Mouse (Mus musculus): Measurements from ENCODE around the gene Zcchc2. TPM values are rescaled to one million over a fixed set of nuclear protein-coding genes. Genes with fewer than 3 reads are reported as not detected.

Gene Zcchc2
- total RNA-seq, 2 experiments from 2014 or later, result 5.6 to 6.5 TPM

DNA sequence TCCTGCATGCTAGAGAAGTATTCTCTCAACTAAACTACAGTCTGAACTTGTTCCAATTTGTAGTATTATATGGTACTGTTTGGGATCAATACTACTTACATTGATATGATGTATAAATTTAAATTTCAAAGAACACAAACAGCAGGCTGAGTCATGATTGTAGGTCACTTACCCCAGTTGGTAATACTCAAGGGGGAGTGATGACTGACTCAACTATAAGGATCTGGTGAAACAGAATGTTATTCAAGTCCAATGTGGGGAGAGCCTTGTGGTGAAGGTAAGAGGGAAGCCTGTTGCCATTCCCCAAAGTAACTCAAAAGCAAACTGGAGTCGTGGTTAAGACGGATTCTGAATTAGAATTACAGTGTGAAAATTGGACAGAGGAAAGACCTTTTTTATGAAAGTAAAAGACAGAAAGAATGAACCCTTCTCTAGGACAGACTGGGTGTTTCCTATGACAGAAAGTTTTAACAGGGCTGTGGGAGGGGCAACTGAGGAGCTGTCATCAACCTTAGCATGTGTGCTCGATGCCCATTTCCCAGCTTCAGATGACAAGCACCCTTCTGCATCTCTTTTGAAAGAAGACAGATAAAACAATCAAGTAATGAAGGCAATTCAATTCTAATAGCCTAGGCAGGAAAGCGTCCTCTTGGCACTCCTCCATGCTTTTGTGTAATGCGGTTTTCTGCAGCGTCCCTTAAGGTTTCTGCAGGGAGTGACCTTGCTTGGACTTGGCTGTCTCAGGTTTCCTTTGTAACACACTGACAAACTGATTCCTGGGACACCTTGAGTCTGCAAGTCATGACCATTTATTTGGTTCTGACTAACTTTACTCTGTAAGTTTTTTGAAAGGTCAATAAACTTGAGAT, 7.5 kb upstream of the Zcchc2 start:
- intact Hi-C loops (cut with DNase I; ENCODE audit: low total_unique reads), result no loop called here
- DNase-seq, result peak; percentile 24

DNA sequence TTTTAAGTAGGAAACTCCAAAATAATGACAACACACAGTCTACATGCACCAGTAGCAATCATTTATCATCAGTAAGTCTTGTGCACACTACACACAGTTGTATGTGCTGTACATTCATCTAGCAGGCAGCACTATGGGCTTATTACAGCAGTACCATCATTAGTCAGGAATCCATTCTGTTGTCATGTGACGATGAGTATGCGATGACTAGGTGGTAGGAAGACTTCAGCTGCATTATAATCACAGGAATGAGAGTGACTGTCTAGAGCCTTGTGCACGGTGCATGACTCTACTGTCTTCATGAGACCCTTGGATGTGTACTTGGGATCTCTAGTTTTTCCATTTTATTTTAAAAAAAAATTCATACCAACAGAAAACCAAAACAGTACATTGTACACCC, 6.0 kb upstream of the Zcchc2 start:
- no peak for DNase-seq
- intact Hi-C loops (cut with DNase I; ENCODE audit: low total_unique reads), result no loop called here

DNA sequence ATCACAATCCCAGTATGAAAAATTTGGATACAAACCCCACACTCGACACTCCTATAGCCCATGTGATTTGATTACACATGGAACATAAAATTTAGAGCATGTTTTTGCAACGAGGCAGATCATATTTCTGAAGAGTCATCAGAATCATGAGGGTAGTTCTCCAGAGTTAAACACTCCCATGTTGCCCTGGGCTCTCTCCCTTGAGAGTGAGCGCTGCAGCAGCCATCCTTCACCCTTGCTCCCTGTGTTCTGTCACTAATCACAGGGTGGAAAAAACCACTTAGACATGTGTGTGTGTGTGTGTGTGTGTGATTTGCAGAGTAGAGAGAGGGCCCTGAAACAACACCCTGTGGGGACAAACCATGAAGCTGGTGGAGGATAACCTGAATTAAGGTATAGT, 2.0 kb upstream of the Zcchc2 start:
- intact Hi-C loops (cut with DNase I; ENCODE audit: low total_unique reads), result no loop called here
- no peak for DNase-seq

DNA sequence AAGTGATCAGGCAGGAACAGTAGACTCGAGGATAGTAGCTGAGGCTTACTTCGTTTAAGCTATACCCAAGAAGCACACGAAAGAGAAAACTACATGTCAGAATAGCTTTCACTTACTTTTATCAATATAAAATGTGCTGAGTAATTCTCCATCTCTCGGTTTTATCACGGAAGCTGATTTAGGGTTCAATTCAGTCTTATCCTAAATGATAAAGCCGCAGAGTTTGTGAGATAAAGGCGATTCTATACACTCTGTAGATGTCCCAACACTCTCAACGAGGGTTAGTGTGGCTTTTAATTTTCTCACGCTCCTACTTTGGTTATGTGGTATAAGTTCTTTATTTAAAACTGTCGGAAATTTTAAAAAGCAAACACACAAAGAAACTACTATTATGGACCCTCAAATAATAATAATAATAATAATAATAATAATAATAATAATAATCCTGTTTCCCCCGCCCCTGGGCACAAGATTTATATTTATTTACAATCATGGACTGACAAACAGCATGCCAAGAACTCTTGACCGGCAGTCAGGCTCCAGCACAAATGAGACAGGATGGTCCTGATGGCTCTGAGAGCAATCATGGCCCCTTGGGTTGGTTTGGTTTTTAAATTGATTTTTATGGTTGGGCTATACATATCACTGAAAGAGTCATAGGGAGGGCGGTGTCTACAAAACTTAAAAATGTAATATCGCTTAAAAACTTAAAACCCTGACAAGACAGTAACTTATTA, 1.1 kb upstream of the Zcchc2 start:
- intact Hi-C loops (cut with DNase I; ENCODE audit: low total_unique reads), result no loop called here
- no peak for DNase-seq

DNA sequence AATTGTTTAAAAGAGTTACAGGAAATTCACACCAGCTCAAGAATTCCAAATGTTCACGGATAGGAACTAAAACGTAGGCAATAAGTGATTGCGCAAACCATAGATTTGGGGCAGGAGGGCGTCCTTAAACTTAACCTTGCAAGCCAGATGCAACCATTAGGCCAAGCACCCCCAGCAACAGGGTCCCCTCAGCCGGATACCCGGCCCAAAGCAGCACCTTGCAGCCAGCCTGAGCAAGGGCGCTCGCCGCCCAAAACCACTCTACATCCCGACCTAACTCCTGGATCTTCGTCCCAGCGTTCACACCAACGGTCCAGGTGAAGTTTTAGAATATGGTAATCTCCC, 594 bp upstream of the Zcchc2 start:
- DNase-seq, result peak; percentile 11
- intact Hi-C loops (cut with DNase I; ENCODE audit: low total_unique reads), result no loop called here

DNA sequence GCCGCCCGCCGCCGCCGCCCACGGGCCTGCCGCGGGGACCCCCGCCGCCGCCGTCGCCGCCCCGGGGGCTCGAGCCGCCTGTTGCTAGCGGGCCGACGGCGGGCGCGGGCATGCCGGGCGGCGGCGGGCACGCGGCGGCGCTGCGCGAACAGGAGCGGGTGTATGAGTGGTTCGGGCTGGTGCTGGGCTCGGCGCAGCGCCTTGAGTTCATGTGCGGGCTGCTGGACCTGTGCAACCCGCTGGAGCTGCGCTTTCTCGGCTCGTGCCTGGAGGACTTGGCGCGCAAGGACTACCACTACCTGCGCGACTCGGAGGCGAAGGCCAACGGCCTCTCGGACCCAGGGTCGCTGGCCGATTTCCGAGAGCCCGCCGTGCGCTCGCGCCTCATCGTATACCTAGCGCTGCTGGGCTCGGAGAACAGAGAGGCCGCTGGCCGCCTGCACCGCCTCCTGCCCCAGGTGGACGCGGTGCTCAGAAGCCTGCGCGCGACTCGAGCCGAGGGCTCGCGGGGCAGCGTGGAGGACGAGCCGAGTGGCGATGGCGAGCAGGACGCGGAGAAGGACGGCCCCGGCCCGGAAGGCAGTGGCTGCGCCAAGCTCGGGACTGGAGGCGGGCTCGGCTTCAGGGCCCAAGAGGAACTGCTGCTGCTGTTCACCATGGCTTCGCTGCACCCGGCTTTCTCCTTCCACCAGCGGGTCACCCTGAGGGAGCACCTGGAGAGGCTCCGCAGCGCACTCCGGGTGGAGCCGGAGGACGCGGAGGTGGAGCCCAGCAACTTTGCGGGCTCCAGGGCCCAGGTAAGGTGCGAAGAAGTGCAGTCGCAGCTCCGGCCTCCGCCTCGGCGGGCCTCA, 930 bp downstream of the Zcchc2 start:
- intact Hi-C loops (cut with DNase I; ENCODE audit: low total_unique reads), result no loop called here
- peak; percentile 70 for DNase-seq

DNA sequence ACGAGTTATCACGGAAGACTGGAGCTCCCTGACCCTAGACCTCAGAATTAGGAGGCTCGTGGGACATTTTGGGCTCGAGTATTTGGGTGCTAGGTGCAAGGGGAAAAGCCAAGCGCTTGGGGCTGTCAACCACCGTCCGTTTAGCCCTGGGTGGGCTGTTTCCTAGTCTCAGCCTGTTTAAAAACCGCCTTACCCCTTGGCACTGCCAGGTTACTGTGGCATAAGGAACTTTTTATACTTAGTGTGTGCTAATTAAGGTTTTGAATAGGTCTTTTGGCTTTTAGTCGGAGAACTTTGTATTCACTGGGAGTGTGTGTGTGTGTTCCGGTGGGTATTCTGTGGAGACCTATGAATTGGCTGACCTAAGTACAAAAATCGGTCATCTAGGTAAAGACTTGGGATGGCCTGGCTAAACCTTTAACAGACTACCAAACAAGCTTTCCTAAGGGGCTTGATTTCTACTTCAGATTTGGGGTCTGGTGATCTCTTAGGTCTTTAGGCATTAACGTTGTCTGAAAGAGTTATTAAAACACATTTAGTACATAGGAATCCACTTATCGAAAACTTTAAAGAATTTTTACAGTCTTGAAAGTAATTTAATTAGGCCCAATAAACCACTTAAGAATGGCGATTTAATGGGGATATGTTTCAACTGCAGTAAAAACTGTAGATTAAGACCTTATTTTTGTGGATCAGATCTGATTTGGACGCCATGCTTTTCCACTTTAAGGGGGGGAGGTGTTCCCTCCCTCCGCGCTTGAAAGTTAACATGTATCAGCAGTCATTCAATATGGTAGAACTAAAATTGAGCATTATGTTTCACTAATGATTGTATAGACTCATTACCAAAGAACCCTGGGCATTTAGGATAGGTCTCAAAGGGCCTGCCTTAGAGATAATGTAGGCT, 2.0 kb downstream of the Zcchc2 start:
- intact Hi-C loops (cut with DNase I; ENCODE audit: low total_unique reads), result no loop called here

DNA sequence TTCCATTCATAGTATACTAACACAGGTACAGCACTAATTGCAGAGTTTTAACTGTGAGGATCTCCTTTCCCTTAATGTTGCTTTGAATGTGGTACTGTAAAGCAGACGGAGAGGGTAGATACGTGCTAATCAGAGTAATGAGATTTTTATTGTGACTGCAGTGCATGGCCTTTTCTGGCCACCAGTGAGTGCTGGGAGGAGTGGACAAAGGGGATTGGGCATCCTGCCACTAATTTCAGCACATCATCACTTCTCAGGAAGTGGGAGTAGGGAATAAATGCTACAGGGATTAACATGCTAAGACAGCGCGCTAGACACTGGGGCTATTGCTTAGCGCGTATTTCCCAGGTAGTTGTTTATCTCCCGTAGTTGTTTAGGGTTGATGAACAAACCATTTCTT, 3.0 kb downstream of the Zcchc2 start:
- intact Hi-C loops (cut with DNase I; ENCODE audit: low total_unique reads), result no loop called here
- peak; percentile 27 for DNase-seq

More for the DNA sequence above, 2.0 kb downstream of the Zcchc2 start:
- DNase-seq, result no peak

DNA sequence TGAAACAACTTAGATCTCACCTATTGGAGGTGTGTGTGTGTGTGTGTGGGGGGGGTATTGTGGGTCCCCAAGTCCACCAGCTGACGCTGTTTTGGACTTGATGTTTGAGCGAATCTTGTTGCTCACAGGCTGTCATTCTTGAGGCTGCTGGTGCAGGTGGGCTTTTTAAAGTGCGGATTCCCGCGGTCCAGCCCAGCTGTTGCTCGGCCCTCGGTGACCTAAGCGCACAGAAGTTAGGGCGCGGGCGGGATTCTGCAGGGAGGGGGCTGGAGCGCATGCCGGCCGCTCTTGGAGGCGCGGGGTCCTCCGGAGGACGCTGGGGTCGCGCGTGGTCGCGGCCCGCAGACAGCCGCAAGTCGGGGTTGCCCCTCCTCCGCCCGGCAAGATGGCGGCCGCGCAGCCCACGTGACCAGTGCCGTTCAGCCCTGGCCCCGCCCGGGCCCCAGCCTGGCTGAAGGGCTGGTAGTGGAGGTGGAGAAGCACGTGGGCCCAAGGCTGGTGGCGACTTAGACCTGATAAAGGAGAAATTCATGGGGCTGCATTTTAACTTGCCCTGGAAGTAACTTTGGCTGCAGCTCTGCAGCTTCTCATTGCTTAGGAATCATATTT, 3.5 kb downstream of the Zcchc2 start:
- intact Hi-C loops (cut with DNase I; ENCODE audit: low total_unique reads), result no loop called here

DNA sequence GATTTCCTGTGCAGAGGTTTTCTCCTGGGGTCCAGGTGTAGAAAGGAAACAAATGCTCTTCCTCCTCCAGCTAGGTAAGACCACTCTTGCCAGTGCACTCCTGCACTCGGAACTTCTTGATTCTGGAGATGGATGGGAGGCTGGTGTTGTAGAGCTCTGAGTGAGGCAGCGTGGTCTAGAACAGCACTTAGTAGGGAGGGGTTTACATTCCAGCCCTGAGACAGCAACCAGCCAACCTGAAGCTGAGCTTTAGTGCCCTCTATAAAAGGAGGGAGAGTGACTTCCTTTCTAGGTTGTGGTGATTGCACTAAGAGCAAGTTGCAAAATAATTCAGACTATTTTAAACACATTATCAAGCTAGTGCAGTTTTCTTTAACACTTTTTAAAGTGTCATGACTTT, 5.8 kb downstream of the Zcchc2 start:
- DNase-seq, result no peak
- intact Hi-C loops (cut with DNase I; ENCODE audit: low total_unique reads), result no loop called here

More for the DNA sequence above, 3.5 kb downstream of the Zcchc2 start:
- DNase-seq, result peak; percentile 89

DNA sequence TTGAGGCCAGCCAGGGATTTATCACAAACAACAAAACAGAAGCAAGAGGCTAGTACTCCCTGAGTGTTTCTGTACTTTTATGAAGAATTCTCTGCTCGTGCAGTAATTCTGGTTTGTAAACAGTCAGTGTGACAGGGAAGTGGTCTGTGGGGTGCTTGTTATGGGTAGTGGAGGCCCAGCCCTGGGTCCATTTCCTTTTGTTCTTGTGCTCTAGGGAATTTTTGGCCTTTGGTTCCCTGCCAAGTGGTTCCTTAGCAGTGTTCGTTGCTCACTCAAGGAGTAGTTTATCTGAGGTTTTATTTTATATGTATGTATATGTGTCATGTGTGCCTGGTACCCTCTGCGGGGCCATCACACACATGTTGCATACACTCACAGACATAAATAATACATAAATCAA, 7.1 kb downstream of the Zcchc2 start:
- no peak for DNase-seq
- intact Hi-C loops (cut with DNase I; ENCODE audit: low total_unique reads), result no loop called here

DNA sequence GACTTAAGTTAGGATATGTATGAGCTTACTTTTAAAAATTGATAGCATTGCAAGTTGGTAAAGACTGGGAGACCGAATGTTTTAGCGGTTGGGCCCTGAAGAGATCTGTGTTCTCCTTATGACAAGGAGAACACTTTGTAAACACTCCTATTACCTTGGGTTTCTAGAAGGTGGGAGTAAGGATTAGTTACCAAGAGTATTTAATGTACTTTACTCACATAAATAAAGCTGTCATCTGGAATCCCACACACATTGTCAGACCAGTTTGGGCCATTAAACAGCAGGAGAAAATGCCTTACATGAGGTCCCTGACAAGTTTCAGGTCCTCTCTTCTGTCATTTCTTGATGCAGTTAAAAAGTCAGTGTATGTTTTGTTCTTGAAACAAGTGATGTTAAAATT, 9.6 kb downstream of the Zcchc2 start:
- intact Hi-C loops (cut with DNase I; ENCODE audit: low total_unique reads), result loop anchor here (10.0 kb wide), 1 partner anchor 105 kb away; no protein-coding TSS in a partner anchor
- no peak for DNase-seq

DNA sequence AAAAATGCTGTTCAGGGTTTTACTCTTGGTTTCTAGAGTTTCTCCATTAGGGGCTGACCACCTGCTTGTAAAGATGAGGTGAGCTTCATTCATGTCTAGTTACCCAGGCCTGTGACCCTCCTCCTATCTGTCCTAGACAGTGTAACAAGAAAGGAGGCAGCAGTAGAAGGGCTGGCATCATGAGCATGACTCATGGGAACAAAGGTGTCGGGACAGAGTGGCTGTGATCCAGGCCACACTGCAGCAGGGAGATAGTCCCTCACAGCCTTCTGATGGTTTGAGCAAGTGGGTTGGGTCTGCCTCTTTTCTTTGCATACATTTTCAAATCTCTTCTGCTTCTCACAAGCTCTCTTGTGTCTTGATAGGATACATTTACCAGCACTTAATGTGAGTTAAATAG, 17.4 kb downstream of the Zcchc2 start:
- no peak for DNase-seq
- intact Hi-C loops (cut with DNase I; ENCODE audit: low total_unique reads), result loop anchor here (10.0 kb wide), 1 partner anchor 113 kb away; no protein-coding TSS in a partner anchor

DNA sequence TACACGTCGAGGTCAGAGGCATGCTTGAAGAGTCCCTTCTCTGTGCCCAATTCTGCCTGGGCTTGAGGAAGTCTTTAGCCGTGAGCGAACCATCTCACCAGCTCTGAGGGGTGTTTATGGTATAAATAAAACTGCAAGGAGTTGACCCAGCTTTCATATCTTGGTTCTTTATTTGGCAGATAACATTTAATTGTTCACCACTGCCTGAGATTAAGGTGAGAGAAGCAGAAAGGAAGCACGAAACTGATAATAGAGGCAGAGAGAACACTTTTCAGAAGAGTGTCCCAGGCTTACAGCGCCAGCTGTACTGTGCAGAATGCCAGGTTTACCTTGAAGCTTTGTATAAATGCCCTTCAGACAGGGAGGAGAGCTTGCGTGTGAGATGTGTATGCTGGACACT, 20.9 kb downstream of the Zcchc2 start:
- no peak for DNase-seq
- intact Hi-C loops (cut with DNase I; ENCODE audit: low total_unique reads), result no loop called here

DNA sequence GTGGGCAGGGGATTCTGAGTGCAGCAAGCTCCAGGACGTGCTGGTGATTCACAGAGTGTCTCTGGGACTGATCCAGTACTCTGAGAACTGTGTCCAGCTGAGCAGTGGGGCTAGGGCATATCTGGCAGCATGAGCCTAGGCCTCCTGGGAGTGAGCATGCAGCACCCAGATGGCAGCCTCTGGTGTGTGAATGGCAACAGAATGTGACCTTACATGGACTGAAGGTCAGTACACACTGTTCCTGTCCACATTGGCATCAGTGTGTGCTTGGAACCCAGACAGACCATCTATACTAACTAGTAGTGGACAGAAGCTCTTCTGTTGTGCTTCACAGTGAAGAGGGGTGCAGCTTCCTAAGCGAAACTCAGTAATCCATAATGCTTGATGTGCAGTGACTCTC, 23.6 kb downstream of the Zcchc2 start:
- DNase-seq, result no peak
- intact Hi-C loops (cut with DNase I; ENCODE audit: low total_unique reads), result no loop called here

DNA sequence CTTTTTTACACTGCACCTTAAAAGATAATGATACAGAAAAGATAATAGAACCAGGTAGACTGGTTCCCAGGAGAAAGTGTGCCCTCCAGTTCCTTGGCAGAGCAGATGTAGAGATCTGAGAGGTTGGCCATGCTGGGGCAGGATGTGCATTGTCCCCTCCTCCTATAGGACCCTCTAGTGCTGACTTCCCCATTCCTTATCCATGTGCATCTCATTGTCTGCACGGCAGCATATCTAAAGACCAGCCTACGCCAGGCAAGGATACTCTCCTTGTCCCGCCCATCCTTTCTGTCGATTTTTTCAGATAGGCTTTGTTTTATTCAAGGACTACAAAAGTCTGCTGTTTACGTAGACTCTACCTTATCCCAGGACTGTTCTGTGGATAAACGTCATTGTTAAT, 26.1 kb downstream of the Zcchc2 start:
- intact Hi-C loops (cut with DNase I; ENCODE audit: low total_unique reads), result no loop called here
- DNase-seq, result no peak

DNA sequence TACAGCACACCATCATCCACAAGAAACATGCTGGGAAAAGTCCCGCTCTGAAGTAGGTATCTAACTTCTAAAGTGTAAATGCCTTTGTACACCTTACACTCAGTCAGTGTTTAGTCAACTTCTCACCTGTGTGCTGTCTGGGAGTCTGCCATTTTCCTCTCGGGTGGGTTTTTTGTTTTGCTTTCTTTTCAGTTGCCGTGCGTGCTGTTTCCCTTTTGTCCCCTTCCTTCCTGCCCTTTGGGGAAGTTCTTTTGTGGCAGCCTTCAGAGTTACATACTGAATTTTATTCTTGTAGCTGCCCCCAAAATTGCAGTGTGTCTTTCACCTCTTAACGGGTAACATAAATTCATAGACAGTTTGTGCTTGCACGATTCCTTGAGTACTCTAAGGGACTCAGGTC, 29.6 kb downstream of the Zcchc2 start:
- intact Hi-C loops (cut with DNase I; ENCODE audit: low total_unique reads), result no loop called here
- no peak for DNase-seq

DNA sequence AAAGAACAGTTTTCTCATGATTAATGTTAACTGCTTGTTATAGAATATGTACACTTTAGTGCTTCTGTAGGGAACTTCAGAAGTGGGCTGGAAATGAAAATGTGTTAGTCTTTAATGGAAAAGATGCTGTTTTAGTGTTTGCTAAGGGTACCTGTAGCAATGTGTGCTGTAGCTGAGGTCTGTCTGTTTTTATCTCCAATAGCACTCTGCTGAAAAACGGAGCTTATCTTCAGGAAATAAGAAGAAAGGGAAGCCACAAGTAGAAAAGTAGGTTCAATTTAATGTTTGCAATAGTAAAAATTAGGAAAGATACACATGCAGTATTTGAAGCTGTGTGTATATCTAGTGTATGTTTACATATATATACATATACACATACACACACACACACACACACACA, 32.8 kb downstream of the Zcchc2 start:
- no peak for DNase-seq
- intact Hi-C loops (cut with DNase I; ENCODE audit: low total_unique reads), result no loop called here

DNA sequence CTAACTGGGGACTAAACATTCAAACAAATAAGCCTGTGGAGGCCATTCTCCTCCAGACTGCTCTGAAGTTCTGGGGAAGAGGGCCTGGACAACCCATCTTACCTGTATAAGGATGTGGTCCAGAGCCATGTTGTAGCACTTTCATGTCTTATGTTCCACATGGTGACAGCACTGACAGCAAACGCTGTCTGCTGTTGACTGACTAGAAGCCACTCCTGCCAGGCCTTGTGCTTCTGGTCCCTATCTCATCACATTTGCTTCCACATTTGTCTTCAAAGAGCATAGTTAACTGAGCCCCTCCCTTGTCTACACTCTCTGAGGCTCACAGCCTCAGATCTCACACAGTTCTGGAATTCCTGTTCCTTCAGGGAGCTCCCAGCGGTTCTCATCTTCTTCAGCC, 34.0 kb downstream of the Zcchc2 start:
- intact Hi-C loops (cut with DNase I; ENCODE audit: low total_unique reads), result no loop called here
- DNase-seq, result no peak
